Mouse (Mus musculus) retina, postnatal 7 days (tissue): ENCODE results near the gene Ap2s1.

Source experiments
- DNase-seq: peaks from one replicate; pipeline ENCODE4 v3.0.0-alpha.2; 2012; ENCODE audit warnings: low read depth, low spot score

Ap2s1 gene

DNA sequence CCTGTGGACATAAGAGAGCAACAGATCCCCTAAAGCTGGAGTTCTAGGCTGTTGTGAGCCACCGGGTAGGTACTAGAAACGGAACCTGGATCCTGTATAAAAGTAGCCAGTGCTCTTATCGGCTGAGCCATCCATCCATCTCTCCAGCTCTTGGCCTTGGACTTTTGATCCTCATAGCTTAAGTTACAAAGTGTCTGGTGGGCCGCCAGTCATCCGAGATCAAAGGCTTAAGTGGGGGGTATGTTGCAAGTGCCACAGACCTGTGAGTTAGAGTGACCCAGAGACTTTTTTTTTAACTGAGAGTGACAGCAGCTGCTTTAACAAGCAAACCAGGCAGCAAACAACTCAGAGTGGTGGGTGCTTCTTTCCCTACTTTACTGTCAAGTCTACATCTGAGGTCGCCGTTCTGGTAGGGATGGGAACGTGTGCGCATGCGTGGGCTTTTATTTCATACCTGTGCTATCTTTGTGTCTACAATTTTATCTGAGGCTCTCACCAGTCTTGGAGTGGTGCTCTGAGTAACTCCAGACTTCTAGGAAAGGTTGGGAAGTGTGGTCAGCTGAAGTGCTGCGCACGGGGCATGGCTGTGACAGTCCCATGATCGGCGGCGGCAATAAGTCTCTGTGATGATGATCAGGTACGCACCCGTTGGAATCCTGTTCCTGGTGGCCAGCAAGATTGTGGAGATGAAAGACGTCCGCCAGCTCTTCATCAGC is 55.0 kb downstream of the Ap2s1 start:
- DNase-seq = no peak

GRCm38 (mm10) chr7:16794886-16795285 is 56.7 kb downstream of the Ap2s1 start:
- no peak for DNase-seq
